Mouse (Mus musculus) kidney, postnatal 14 days (tissue): ENCODE data around the gene Lrrk1.

Source experiments
- DNase-seq: peaks from one replicate; pipeline ENCODE4 v3.0.0; 2022; ENCODE audit warnings: mixed read lengths

The Lrrk1 gene

GRCm38 (mm10) chr7:66182075-66182715 lies 206.0 kb downstream of the Lrrk1 start:
- DNase-seq: no peak

- DNase-seq: no peak
Observed at GRCm38 (mm10) chr7:66180711-66181365, 207.3 kb downstream of the Lrrk1 start.

GRCm38 (mm10) chr7:66180260-66180659 lies 207.9 kb downstream of the Lrrk1 start:
- no peak for DNase-seq

- DNase-seq: no peak
Observed at GRCm38 (mm10) chr7:66179711-66180110, 208.4 kb downstream of the Lrrk1 start.

GRCm38 (mm10) chr7:66179120-66179581 lies 209.0 kb downstream of the Lrrk1 start:
- peak; percentile 19 for DNase-seq

- no peak for DNase-seq
Observed at GRCm38 (mm10) chr7:66178101-66178500, 210.0 kb downstream of the Lrrk1 start.

GRCm38 (mm10) chr7:66176929-66177328 lies 211.2 kb downstream of the Lrrk1 start:
- DNase-seq: no peak
